Mouse (Mus musculus) gastrocnemius, postnatal 14 days (tissue): ENCODE results near the gene Pagr1a. TPM values are rescaled to one million over a fixed set of nuclear protein-coding genes. Genes with fewer than 3 reads are reported as not detected.
A peak's percentile ranks its signal among the peaks of the same experiment; 100 is the strongest.

ENCODE experiments used
- DNase-seq: peaks from one replicate; pipeline ENCODE4 v3.0.0; 2021; ENCODE audit warnings: mixed read lengths
- intact Hi-C: fragments of 180-260 bp; cut with DNase I; formaldehyde crosslinking; loops from one replicate; pipeline ENCODE4 v1.15.1; 2025; ENCODE audit warnings: low total_unique reads
- long read RNA-seq, 2 experiments: library from polyadenylated mRNA; stranded (forward); transcript quantifications; one replicate each; pipeline ENCODE4 v2.0.0; 2021
- total RNA-seq, 2 experiments: library from RNA; stranded (reverse); gene quantifications; 2 replicates each; pipeline ENCODE4 v1.2.3; 2021

Gene Pagr1a
- total RNA-seq, result 10 to 100 TPM in 1 of 2 experiments, 1 to 10 TPM in 1; 8.6 to 15.3 TPM
- long read RNA-seq, experiment 1, transcript Pagr1a-202 (3 exons, 1,430 nt), result major isoform, 24 of 24 reads
- long read RNA-seq, experiment 1, partial matches to known transcripts, result 0 of 24 reads
- long read RNA-seq, experiment 1, other reads (novel, unspliced or antisense), result 0 of 24 reads
- long read RNA-seq, experiment 2, transcript Pagr1a-202 (3 exons, 1,430 nt), result major isoform, 23 of 25 reads
- long read RNA-seq, experiment 2, partial matches to known transcripts, result 0 of 25 reads
- long read RNA-seq, experiment 2, other reads (novel, unspliced or antisense), result 2 of 25 reads

GRCm38 (mm10) chr7:127016971-127017949, at the start of gene Pagr1a:
Gene Pagr1a (minus strand): TSS chr7:127017352.
- intact Hi-C loops, result no loop called here
- DNase-seq, result peak; percentile 97

- intact Hi-C loops, result no loop called here
Measured at GRCm38 (mm10) chr7:127066317-127066716, 49.2 kb upstream of the Pagr1a start.

GRCm38 (mm10) chr7:127065538-127065937, 48.4 kb upstream of the Pagr1a start:
- DNase-seq, result no peak
- intact Hi-C loops, result no loop called here

More at GRCm38 (mm10) chr7:127066317-127066716, 49.2 kb upstream of the Pagr1a start:
- no peak for DNase-seq

- no peak for DNase-seq
- intact Hi-C loops, result no loop called here
Measured at GRCm38 (mm10) chr7:127055026-127055585, 38.0 kb upstream of the Pagr1a start.

- intact Hi-C loops, result no loop called here
- DNase-seq, result peak; percentile 88
Measured at GRCm38 (mm10) chr7:127041851-127042672, 24.9 kb upstream of the Pagr1a start, which contains the start of gene Kif22. Gene Kif22 (minus strand): TSS chr7:127042471.

- intact Hi-C loops, result no loop called here
Measured at GRCm38 (mm10) chr7:127031244-127031643, 14.1 kb upstream of the Pagr1a start.

GRCm38 (mm10) chr7:127030172-127030571, 13.0 kb upstream of the Pagr1a start:
- DNase-seq, result no peak
- intact Hi-C loops, result no loop called here

More at GRCm38 (mm10) chr7:127031244-127031643, 14.1 kb upstream of the Pagr1a start:
- no peak for DNase-seq

GRCm38 (mm10) chr7:127027885-127028284, 10.7 kb upstream of the Pagr1a start:
- DNase-seq, result no peak
- intact Hi-C loops, result no loop called here

- intact Hi-C loops, result no loop called here
- peak; percentile 100 for DNase-seq
Measured at GRCm38 (mm10) chr7:127026984-127027726, 10.0 kb upstream of the Pagr1a start, which contains the start of gene Maz. Gene Maz (minus strand): TSS chr7:127027037.

GRCm38 (mm10) chr7:127026616-127026983, 9.4 kb upstream of the Pagr1a start:
- intact Hi-C loops, result no loop called here
- no peak for DNase-seq

GRCm38 (mm10) chr7:127026161-127026600, 9.0 kb upstream of the Pagr1a start:
- intact Hi-C loops, result no loop called here
- peak; percentile 68 for DNase-seq

GRCm38 (mm10) chr7:127025556-127026160, 8.5 kb upstream of the Pagr1a start:
- DNase-seq, result peak; percentile 54
- intact Hi-C loops, result no loop called here

GRCm38 (mm10) chr7:127024755-127025555, 7.8 kb upstream of the Pagr1a start:
- intact Hi-C loops, result no loop called here
- peak; percentile 72 for DNase-seq

GRCm38 (mm10) chr7:127023896-127024690, 6.9 kb upstream of the Pagr1a start:
- no peak for DNase-seq
- intact Hi-C loops, result no loop called here

GRCm38 (mm10) chr7:127023272-127023691, 6.1 kb upstream of the Pagr1a start:
- DNase-seq, result no peak
- intact Hi-C loops, result no loop called here

GRCm38 (mm10) chr7:127022528-127023271, 5.5 kb upstream of the Pagr1a start:
- intact Hi-C loops, result no loop called here
- no peak for DNase-seq
